Mouse (Mus musculus): ENCODE results near the gene Rab24.

- TF ChIP-seq CTCF (IDR thresholded peaks at IDR 0.05; ENCODE audit: low read depth, low read length) = no peak
- TF ChIP-seq POLR2A (IDR thresholded peaks at IDR 0.05; ENCODE audit: borderline replicate concordance, low read depth, low read length) = no peak
Observed at GRCm38 (mm10) chr13:55300913-55301312, 20.8 kb downstream of the Rab24 start.

Measured in bone marrow macrophage, adult 2 months (primary cell).